Mouse (Mus musculus) kidney, adult 8-10 months (tissue): ENCODE measurements around the gene Gas1.
A peak's percentile ranks its signal among the peaks of the same experiment; 100 is the strongest.

Experiments used
- DNase-seq, 2 experiments: peaks; one replicate each; pipeline ENCODE4 v3.0.0; 2022

The Gas1 gene

GRCm38 (mm10) chr13:60177106-60177796, at the start of gene Gas1:
Gene Gas1, minus strand, starts transcription at chr13:60177365.
- DNase-seq = peak; percentile 92 to 96

- DNase-seq = no peak
These were observed 49.2 kb upstream of the Gas1 start for GRCm38 (mm10) chr13:60226251-60226836.

- no peak for DNase-seq
These were observed 48.6 kb upstream of the Gas1 start for GRCm38 (mm10) chr13:60225736-60226135.

GRCm38 (mm10) chr13:60225276-60225675, 48.1 kb upstream of the Gas1 start:
- DNase-seq = no peak

- no peak for DNase-seq
These were observed 46.6 kb upstream of the Gas1 start for GRCm38 (mm10) chr13:60223797-60224196.

GRCm38 (mm10) chr13:60222336-60222735, 45.2 kb upstream of the Gas1 start:
- no peak for DNase-seq

GRCm38 (mm10) chr13:60213896-60214295, 36.7 kb upstream of the Gas1 start:
- no peak for DNase-seq

- DNase-seq = no peak
These were observed 30.0 kb upstream of the Gas1 start for GRCm38 (mm10) chr13:60207135-60207601.

- DNase-seq = no peak
These were observed 27.6 kb upstream of the Gas1 start for GRCm38 (mm10) chr13:60204746-60205145.

GRCm38 (mm10) chr13:60193273-60193672, 16.1 kb upstream of the Gas1 start:
- no peak for DNase-seq

- no peak for DNase-seq
These were observed 12.8 kb upstream of the Gas1 start for GRCm38 (mm10) chr13:60189923-60190322.

GRCm38 (mm10) chr13:60188952-60189351, 11.8 kb upstream of the Gas1 start:
- DNase-seq = no peak

GRCm38 (mm10) chr13:60187276-60187675, 10.1 kb upstream of the Gas1 start:
- no peak for DNase-seq

GRCm38 (mm10) chr13:60182346-60182745, 5.2 kb upstream of the Gas1 start:
- DNase-seq = no peak

GRCm38 (mm10) chr13:60179641-60180040, 2.5 kb upstream of the Gas1 start:
- DNase-seq = no peak

GRCm38 (mm10) chr13:60178416-60178815, 1.3 kb upstream of the Gas1 start:
- DNase-seq = peak; percentile 91 to 98

- DNase-seq = no peak
These were observed 589 bp upstream of the Gas1 start for GRCm38 (mm10) chr13:60177797-60178110.

GRCm38 (mm10) chr13:60176776-60177105, 424 bp downstream of the Gas1 start:
- no peak for DNase-seq

GRCm38 (mm10) chr13:60176136-60176775, 909 bp downstream of the Gas1 start:
- peak in 1 of 2 experiments; percentile 46 for DNase-seq

GRCm38 (mm10) chr13:60175490-60176135, 1.6 kb downstream of the Gas1 start:
- DNase-seq = peak; percentile 30 to 57

GRCm38 (mm10) chr13:60174953-60175352, 2.2 kb downstream of the Gas1 start:
- DNase-seq = no peak

GRCm38 (mm10) chr13:60173591-60174524, 3.3 kb downstream of the Gas1 start:
- DNase-seq = peak; percentile 47 to 75

- DNase-seq = no peak
These were observed 4.0 kb downstream of the Gas1 start for GRCm38 (mm10) chr13:60173186-60173585.
